Mouse (Mus musculus) gastrocnemius, postnatal 25 days (tissue): ENCODE measurements around the gene Rcan3. TPM values are rescaled to one million over a fixed set of nuclear protein-coding genes. Genes with fewer than 3 reads are reported as not detected.
A peak's percentile ranks its signal among the peaks of the same experiment; 100 is the strongest.

Experiments used
- DNase-seq: peaks from one replicate; pipeline ENCODE4 v3.0.0; 2022
- long read RNA-seq, 2 experiments: library from polyadenylated mRNA; stranded (forward); transcript quantifications; one replicate each; pipeline ENCODE4 v2.0.0; 2021
- total RNA-seq, 2 experiments: library from RNA; stranded (reverse); gene quantifications; 1 replicate in 1 of 2; 2 replicates in 1 of 2; pipeline ENCODE4 v1.2.3; 2021

Gene Rcan3
- 1 to 10 TPM; 4.5 to 4.7 TPM for total RNA-seq
- long read RNA-seq, experiment 1 = 0 reads
- long read RNA-seq, experiment 2, full-length matches to known transcripts = 2 of 3 reads
- long read RNA-seq, experiment 2, partial matches to known transcripts = 0 of 3 reads
- long read RNA-seq, experiment 2, other reads (novel, unspliced or antisense) = 1 of 3 reads

GRCm38 (mm10) chr4:135433443-135434394, at the start of gene Rcan3:
Rcan3 (minus strand) TSS chr4:135433853.
- DNase-seq = peak; percentile 82

- DNase-seq = no peak
Observed at GRCm38 (mm10) chr4:135480370-135480769, 46.7 kb upstream of the Rcan3 start.

DNA sequence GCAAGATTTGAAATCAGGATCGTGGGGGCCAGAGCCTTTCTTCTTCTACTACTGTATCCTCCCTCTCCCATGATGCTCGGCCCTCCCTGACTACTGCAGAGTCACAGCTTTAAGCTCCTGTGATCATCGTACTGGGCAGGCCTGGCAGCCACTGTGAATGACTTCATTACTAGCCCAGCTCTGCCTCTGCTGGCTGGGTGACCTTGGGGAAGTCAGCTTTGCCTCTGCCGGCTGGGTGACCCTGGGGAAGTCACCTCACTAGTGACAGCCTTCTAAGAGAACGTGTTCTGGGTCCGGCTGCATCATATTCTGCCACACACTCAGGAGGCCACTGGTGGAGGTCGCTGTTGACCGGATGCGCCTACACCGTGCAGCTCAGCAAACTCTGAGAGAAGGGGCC, 44.2 kb upstream of the Rcan3 start:
- DNase-seq = no peak

DNA sequence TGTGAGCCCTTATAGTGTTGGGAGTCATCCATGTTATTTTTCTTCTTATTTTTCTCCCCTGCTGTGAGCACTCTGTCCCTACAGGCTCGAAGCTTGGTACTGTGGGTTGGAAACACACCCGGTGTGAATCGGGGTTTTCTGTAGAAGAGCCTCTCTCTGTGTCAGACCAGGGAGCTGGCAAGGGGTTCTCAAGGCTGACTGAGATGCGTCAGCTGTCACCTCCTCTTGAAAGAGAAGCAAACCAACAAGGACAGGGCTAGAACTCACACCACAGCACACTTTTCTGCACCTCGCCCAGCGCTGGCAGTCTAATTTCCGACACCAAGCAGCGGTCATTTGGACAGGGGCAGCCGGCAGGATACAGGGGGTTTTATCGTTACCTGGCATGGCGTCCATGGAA, 29.8 kb upstream of the Rcan3 start:
- DNase-seq = no peak

DNA sequence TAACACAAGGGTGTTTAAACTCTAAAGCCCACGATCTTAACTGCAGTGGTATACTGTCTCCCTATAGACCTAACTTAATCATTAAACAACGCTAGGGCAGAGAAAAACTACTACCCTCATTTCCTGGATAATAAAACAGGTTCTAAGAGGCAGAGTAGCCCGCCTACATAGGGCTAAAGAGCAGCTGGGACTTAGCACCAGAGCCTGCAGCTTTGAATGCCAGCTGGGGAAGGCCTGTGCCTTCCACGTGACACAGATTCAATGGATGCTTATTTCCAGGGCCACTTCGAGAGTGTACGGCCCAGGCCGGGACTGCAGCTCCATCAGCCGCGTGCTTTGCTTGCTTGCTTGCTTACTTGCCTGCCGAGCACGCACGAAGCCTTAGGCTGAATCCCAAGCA, 19.9 kb upstream of the Rcan3 start:
- DNase-seq = no peak

- DNase-seq = no peak
Observed at GRCm38 (mm10) chr4:135453164-135453563, 19.5 kb upstream of the Rcan3 start.

- no peak for DNase-seq
Observed at GRCm38 (mm10) chr4:135451360-135452015, 17.8 kb upstream of the Rcan3 start.

DNA sequence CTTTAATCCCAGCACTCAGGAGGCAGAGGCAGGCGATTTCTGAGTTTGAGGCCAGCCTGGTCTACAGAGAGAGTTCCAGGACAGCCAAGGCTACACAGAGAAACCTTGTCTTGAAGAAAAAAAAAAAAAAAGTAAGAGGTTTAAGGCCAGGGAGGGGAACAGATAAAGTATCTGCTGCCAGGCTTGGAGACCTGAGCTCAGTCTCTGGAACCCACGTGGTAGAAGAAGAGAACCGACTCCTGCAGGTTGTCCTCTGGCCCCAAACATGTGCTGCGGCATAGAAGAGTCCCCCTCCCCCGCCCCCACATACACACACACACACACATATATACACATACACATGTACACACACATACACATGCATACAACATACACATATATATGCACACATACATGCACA, 8.8 kb upstream of the Rcan3 start:
- no peak for DNase-seq

DNA sequence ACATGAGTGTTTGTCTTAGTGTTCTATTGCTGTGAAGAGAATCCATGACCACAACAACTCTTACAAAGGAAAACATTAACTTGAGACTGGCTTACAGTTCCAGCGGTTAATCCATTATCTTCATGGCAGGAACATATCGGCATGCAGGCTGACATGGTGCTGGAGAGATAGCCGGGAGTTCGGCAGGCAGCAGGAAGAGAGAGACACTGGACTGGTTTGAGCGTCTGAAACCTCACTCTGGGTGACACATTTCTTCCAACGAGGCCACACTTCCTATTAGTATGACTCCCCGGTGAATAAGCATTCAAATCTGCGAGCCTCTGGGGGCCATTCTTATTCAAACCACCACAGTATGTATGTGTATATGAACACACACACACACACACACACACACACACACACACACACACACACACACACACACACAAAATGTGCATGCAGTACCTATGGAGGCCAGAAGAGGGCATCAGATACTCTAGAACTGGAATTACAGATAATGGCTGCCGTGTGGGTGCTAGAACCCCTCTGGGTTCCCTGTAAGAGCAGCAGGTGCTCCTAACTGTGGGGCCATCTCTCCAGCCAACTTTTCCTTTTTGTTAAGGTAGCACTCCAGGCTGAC, 6.4 kb upstream of the Rcan3 start:
- DNase-seq = no peak

DNA sequence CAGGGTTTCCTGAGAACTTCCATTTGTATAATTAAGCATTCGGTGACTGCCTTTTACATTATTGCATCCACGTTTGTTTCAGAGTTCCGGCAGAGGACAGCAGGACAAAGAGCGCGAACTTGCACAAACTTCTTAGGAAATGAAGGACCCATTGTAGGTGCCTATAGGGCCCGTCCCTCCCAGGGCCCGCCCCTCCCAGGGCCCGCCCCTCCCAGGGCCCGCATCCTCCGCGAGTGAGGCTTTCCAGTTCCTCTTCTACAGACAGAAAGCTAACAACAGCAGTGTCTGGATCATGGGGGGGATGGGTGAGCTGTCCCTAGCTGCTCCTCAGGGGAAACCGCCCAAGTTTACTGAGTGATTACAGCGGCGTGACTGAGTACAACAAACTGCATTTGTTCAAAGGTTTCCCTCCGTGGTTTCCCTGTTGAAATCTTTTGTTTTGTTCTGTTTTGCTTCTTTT, 5.6 kb upstream of the Rcan3 start:
- peak; percentile 62 for DNase-seq

GRCm38 (mm10) chr4:135437924-135438323, 4.3 kb upstream of the Rcan3 start:
- no peak for DNase-seq

- DNase-seq = no peak
Observed at GRCm38 (mm10) chr4:135436291-135436690, 2.6 kb upstream of the Rcan3 start.

DNA sequence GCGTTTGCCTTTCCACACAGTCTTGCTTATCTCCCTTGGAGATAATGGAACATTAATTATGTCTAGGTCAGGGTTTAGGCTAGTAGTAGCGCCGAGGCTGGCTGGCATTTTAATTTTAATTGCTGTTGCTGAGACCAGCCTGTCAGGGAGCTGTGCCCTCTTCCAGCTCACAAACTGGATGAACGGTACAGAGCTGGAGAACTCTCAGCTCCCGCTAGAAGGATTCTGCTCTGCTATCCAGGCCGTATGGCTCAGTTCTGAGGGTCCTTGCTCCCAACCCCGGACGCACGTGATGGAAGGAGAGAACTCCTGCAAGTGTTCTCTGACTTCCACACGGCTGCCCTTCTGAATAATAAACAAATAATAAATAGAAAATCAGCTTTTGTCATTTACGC, 739 bp upstream of the Rcan3 start:
- no peak for DNase-seq

GRCm38 (mm10) chr4:135433086-135433442, 589 bp downstream of the Rcan3 start:
- no peak for DNase-seq

DNA sequence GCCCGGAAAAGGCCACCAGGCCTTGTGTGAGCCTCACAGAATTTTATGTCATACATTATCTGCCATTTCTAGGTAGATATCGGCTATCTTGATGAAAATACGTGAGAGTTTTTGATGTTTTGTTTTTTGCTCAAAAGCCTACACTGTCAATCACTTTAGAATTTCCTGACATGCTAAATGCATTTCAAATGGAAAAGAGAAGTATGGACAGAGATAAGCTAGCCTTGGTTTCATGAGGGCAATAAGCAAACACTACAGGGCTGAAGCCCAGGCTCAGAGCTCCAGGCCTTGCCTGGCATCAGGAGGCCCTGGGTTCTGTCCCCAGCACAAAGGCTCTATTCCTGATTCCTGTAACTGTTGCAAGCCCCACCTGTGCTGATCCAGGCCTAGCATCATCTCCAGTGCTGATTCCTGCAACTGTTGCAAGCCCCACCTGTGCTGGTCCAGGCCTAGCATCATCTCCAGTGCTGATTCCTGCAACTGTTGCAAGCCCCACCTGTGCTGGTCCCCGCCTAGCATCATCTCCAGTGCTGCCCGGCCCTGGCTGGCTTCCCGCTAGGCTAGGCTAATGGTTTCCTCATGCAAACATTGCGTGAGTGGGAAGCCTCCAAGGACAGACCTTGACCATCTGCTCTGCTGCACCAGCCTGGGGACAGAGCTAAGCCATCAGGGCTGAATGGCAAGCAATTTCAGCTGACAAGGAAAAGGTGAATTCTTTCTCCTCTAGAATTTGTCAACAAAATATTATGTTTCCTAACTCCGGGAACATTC, 3.5 kb downstream of the Rcan3 start:
- no peak for DNase-seq

- DNase-seq = no peak
Observed at GRCm38 (mm10) chr4:135429383-135429782, 4.3 kb downstream of the Rcan3 start.

GRCm38 (mm10) chr4:135426587-135426986, 7.1 kb downstream of the Rcan3 start:
- DNase-seq = no peak

GRCm38 (mm10) chr4:135425625-135426024, 8.0 kb downstream of the Rcan3 start:
- no peak for DNase-seq

DNA sequence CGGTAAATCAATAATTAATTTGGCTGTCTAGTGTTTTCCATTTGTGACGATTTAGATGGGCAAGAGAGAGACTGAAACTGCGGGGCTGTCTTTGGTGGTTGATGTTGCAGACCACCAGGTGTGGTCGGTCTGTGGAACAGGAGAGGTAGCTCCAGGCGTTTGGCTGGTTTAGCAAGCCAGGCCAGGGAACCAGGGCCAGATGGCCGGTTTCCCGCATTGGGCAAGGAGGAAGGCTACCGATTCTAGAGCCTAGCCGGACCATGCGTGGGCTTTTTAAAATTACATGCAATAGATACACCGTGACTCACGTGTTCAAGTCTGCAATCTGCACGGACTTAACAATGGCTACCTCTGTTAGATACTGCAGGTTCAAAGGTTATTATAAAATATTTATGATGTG, 12.7 kb downstream of the Rcan3 start:
- DNase-seq = no peak

- DNase-seq = no peak
Observed at GRCm38 (mm10) chr4:135420416-135420815, 13.2 kb downstream of the Rcan3 start.

DNA sequence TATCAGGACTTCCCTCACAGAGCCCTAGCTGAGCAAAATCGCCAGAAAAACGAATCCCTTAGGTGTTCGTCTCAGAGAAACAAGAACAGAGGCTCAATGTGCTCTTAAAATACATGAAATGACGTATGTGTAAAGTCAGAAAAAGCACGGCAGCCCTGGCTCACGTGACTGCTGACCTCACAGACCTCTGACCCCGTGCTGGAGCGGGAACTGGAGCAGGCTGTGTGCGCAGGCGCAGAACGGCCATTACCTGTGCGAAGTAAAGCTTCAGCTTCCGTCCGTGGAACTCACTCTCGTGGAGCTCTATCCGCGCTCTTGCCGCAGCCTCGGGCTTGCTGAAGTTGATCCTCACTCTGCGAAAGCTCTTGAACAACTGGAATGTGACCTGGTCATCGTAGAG, 13.7 kb downstream of the Rcan3 start:
- DNase-seq = no peak

GRCm38 (mm10) chr4:135416367-135416766, 17.3 kb downstream of the Rcan3 start:
- no peak for DNase-seq
